Mouse (Mus musculus) kidney, adult 2 months (tissue): Measurements from ENCODE around the gene Zbtb45. TPM values are rescaled to one million over a fixed set of nuclear protein-coding genes. Genes with fewer than 3 reads are reported as not detected.

ENCODE experiments used
- DNase-seq: peaks from one replicate; pipeline ENCODE4 v3.0.0; 2021
- H3K27ac ChIP-seq: fragments of 200-500 bp; 2 replicates; pipeline ENCODE4 v1.5.1; 2012; ENCODE audit warnings: low read depth, low read length, control low read depth, inconsistent platforms; ENCODE audit not compliant: insufficient read depth
- H3K27me3 ChIP-seq: fragments of 200-500 bp; replicated peaks from 2 replicates; pipeline ENCODE4 v1.6.1; 2012; ENCODE audit warnings: mild to moderate bottlenecking, moderate library complexity, low read length, inconsistent platforms; ENCODE audit not compliant: control insufficient read depth, insufficient read depth
- H3K36me3 ChIP-seq: fragments of 200-500 bp; 2 replicates; pipeline ENCODE4 v1.6.1; 2012; ENCODE audit warnings: mild to moderate bottlenecking, moderate library complexity, low read length, inconsistent platforms; ENCODE audit not compliant: control insufficient read depth, insufficient read depth
- H3K4me1 ChIP-seq: fragments of 200-500 bp; 2 replicates; pipeline ENCODE4 v1.6.1; 2011; ENCODE audit warnings: low read length; ENCODE audit not compliant: control insufficient read depth, insufficient read depth
- H3K4me3 ChIP-seq: fragments of 200-500 bp; 2 replicates; pipeline ENCODE4 v1.5.1; 2011; ENCODE audit warnings: mild to moderate bottlenecking, low read depth, low read length, control low read depth; ENCODE audit not compliant: insufficient read depth
- CTCF ChIP-seq: fragments of 200-500 bp; conservative IDR thresholded peaks from 2 replicates; pipeline ENCODE4 v1.5.1; 2011; ENCODE audit warnings: low read depth, mild to moderate bottlenecking, control low read depth, low read length, moderate library complexity, mixed read lengths; ENCODE audit not compliant: insufficient read depth, insufficient read length
- POLR2A ChIP-seq: fragments of 200-500 bp; IDR thresholded peaks from one replicate; pipeline ENCODE4 v1.6.1; 2011; ENCODE audit warnings: low read depth, low read length, control low read depth
- WGBS: fragments of 180-500 bp; shearing (Covaris S2); methylation state at CpG from one replicate; pipeline ENCODE4 v1.1.7; 2018; 5-methylcytosine and 5-hydroxymethylcytosine counted together
- polyA plus RNA-seq: library from polyadenylated mRNA; depleted of rRNA; stranded (reverse); fragments of >200 nt; gene quantifications from 2 replicates; pipeline ENCODE4 v1.2.3, GENCODE M21; 2012

Gene Zbtb45
- polyA plus RNA-seq, 1 experiment: 14.1 TPM

- H3K27me3 ChIP-seq: no peaks in the 10 kb centered on the region
- H3K4me1 ChIP-seq: peaks cover 17% of the 10 kb centered on the region
- WGBS: 4% methylated on average over 15 of the region's 15 CpGs
- no peak for TF ChIP-seq POLR2A
- no peak for TF ChIP-seq CTCF
- DNase-seq: peak; percentile 65
- H3K36me3 ChIP-seq: no peaks in the 10 kb centered on the region
- H3K4me3 ChIP-seq: peak overlapping the region; percentile 86
- H3K27ac ChIP-seq: peak overlapping the region; percentile 99
These were observed 28.9 kb upstream of the Zbtb45 start for GRCm38 (mm10) chr7:13038621-13039169.

- Histone ChIP-seq H3K36me3 (no peaks in the 10 kb centered on the region), H3K27ac (peak within 1 kb of the TSS; percentile 99), H3K4me1 (peaks cover 20% of the 10 kb centered on the region; the same call in 1 of the 2 replicates), H3K4me3 (peak within 1 kb of the TSS; percentile 86), H3K27me3 (no peaks in the 10 kb centered on the region)
- under 1% methylated on average over 65 of the region's 65 CpGs for WGBS
- peak; percentile 99 for DNase-seq
- TF ChIP-seq POLR2A (peak; percentile 77), CTCF (no peak)
These were observed 28.2 kb upstream of the Zbtb45 start, which contains the start of gene Ube2m for GRCm38 (mm10) chr7:13037901-13038555. Ube2m (minus strand) TSS chr7:13038275.

- peak overlapping the region; percentile 92 for H3K27ac ChIP-seq
- DNase-seq: no peak
- H3K4me3 ChIP-seq: peak overlapping the region; percentile 86
- H3K4me1 ChIP-seq: peaks cover 20% of the 10 kb centered on the region; the same call in 1 of the 2 replicates
- H3K36me3 ChIP-seq: no peaks in the 10 kb centered on the region
- H3K27me3 ChIP-seq: no peaks in the 10 kb centered on the region
- TF ChIP-seq CTCF (no peak), POLR2A (no peak)
- under 1% methylated on average over 29 of the region's 33 CpGs for WGBS
These were observed 27.5 kb upstream of the Zbtb45 start for GRCm38 (mm10) chr7:13037366-13037765.

GRCm38 (mm10) chr7:13036806-13037205 lies 27.0 kb upstream of the Zbtb45 start:
- Histone ChIP-seq H3K27ac (peak overlapping the region; percentile 92), H3K27me3 (no peaks in the 10 kb centered on the region), H3K36me3 (no peaks in the 10 kb centered on the region; the same call in 1 of the 2 replicates), H3K4me1 (peaks cover 20% of the 10 kb centered on the region; the same call in 1 of the 2 replicates), H3K4me3 (peak overlapping the region; percentile 86)
- TF ChIP-seq CTCF (no peak), POLR2A (no peak)
- 25% methylated on average over 4 of the region's 4 CpGs for WGBS
- DNase-seq: no peak

GRCm38 (mm10) chr7:13035211-13035855 lies 25.5 kb upstream of the Zbtb45 start:
- H3K36me3 ChIP-seq: no peaks in the 10 kb centered on the region; the same call in 1 of the 2 replicates
- no peak for TF ChIP-seq CTCF
- no peak for TF ChIP-seq POLR2A
- 74% methylated on average over 17 of the region's 17 CpGs for WGBS
- no peak for DNase-seq
- 0 out of 2 replicates have a peak overlapping the region, but pooled peaks have one; percentile 40 for H3K27ac ChIP-seq
- peaks cover 20% of the 10 kb centered on the region; the same call in 1 of the 2 replicates for H3K4me1 ChIP-seq
- H3K4me3 ChIP-seq: 0 out of 2 replicates have a peak overlapping the region, but pooled peaks have one; percentile 91
- no peaks in the 10 kb centered on the region for H3K27me3 ChIP-seq

GRCm38 (mm10) chr7:13034148-13034977 lies 24.5 kb upstream of the Zbtb45 start, which contains the start of gene Chmp2a:
Chmp2a (minus strand) TSS chr7:13034807.
- H3K4me3 ChIP-seq: peak within 1 kb of the TSS; percentile 91
- TF ChIP-seq POLR2A: peak; percentile 82
- TF ChIP-seq CTCF: no peak
- DNase-seq: peak; percentile 98
- H3K36me3 ChIP-seq: no peaks in the 10 kb centered on the region; the same call in 1 of the 2 replicates
- H3K27me3 ChIP-seq: no peaks in the 10 kb centered on the region
- H3K4me1 ChIP-seq: peaks cover 20% of the 10 kb centered on the region; the same call in 1 of the 2 replicates
- peak within 1 kb of the TSS; percentile 90 for H3K27ac ChIP-seq
- under 1% methylated on average over 45 of the region's 45 CpGs for WGBS
